Mouse (Mus musculus): ENCODE measurements around the gene Akip1. TPM values are rescaled to one million over a fixed set of nuclear protein-coding genes. Genes with fewer than 3 reads are reported as not detected.

Gene Akip1
- polyA plus RNA-seq, 1 experiment from 2014 or later: 32.4 TPM

DNA sequence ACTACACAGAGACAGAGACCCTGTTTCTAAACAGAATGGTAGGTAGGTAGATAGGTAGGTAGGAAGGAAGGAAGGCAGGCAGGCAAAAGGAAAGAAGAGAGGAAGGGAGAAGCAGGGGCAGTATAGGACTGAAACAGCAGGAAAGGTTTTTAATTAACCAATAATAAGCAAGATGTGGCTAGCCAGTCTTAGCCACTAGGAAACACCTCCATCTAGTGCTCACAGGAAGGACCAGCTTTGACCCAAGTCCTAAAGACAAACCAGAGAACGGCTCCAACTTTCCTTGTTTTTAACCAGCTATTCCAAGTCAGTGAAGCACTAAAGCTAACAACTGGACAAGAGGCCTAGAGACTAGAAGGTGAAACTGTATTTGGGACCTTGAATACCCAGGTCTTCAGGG, 44.3 kb downstream of the Akip1 start:
- Histone ChIP-seq H3K4me1 (ENCODE audit: insufficient read depth) (no peaks in the 10 kb centered on the region; the same call in 1 of the 2 replicates), H3K9ac (no peak overlapping the region), H3K36me3 (ENCODE audit: insufficient read depth) (peaks cover 11% of the 10 kb centered on the region; the same call in 1 of the 2 replicates), H3K27me3 (ENCODE audit: insufficient read depth, low read length) (no peaks in the 10 kb centered on the region), H3K9me3 (ENCODE audit: low read depth, low read length) (no peaks in the 10 kb centered on the region), H3K4me3 (ENCODE audit: low read depth, low read length) (no peak overlapping the region), H3K4me2 (no peak overlapping the region), H3K27ac (ENCODE audit: low read depth) (no peak overlapping the region)
- TF ChIP-seq CTCF (IDR thresholded peaks at IDR 0.05; ENCODE audit: low read depth): peak; percentile 48
- 24% methylated on average over 1 of the region's 1 CpGs for WGBS
- DNase-seq (peak; percentile 46), ATAC-seq (ENCODE audit: insufficient read depth) (no peak)

DNA sequence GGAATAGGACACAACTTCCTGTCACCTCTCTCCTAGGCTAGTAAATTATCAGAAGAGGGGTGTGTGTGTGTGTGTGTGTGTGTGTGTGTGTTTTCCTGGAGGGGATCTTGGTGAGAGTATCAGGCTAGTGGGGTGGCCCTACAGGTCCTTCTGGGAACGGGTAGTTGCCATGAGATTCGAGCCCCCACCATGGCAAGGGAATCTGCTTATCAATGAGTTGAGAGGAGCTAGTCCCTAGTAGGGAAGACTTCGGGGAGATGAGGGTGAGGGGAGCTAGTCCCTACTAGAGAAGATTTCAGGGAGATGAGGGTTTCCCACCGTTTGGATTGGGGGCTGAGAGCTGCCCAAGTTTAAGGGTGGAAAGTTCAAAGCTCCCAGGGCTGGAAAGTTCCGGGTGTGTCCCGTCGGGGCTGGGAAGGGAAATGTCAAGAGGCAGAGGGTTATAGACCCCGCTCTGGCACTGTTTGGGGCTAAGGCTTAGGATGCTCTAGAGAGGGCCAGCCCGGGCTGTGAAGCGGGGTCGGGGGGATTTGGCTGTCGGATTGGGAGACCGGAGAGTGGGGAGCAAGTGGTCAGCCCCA, 48.0 kb downstream of the Akip1 start:
- H3K4me3 ChIP-seq (ENCODE audit: low read depth, low read length): peak overlapping the region; percentile 85
- no peaks in the 10 kb centered on the region for H3K27me3 ChIP-seq (ENCODE audit: insufficient read depth, low read length)
- ATAC-seq (ENCODE audit: insufficient read depth) (peak; percentile 2; the same call in 1 of the 2 replicates), DNase-seq (no peak)
- H3K36me3 ChIP-seq (ENCODE audit: insufficient read depth): no peaks in the 10 kb centered on the region
- H3K4me1 ChIP-seq (ENCODE audit: insufficient read depth): no peaks in the 10 kb centered on the region; the same call in 1 of the 2 replicates
- H3K9ac ChIP-seq: peak overlapping the region; percentile 92
- TF ChIP-seq CTCF (IDR thresholded peaks at IDR 0.05; ENCODE audit: low read depth): no peak
- H3K4me2 ChIP-seq: peak overlapping the region; percentile 76
- 2% methylated on average over 13 of the region's 13 CpGs for WGBS
- peak overlapping the region; percentile 75 for H3K27ac ChIP-seq (ENCODE audit: low read depth)
- H3K9me3 ChIP-seq (ENCODE audit: low read depth, low read length): no peaks in the 10 kb centered on the region

DNA sequence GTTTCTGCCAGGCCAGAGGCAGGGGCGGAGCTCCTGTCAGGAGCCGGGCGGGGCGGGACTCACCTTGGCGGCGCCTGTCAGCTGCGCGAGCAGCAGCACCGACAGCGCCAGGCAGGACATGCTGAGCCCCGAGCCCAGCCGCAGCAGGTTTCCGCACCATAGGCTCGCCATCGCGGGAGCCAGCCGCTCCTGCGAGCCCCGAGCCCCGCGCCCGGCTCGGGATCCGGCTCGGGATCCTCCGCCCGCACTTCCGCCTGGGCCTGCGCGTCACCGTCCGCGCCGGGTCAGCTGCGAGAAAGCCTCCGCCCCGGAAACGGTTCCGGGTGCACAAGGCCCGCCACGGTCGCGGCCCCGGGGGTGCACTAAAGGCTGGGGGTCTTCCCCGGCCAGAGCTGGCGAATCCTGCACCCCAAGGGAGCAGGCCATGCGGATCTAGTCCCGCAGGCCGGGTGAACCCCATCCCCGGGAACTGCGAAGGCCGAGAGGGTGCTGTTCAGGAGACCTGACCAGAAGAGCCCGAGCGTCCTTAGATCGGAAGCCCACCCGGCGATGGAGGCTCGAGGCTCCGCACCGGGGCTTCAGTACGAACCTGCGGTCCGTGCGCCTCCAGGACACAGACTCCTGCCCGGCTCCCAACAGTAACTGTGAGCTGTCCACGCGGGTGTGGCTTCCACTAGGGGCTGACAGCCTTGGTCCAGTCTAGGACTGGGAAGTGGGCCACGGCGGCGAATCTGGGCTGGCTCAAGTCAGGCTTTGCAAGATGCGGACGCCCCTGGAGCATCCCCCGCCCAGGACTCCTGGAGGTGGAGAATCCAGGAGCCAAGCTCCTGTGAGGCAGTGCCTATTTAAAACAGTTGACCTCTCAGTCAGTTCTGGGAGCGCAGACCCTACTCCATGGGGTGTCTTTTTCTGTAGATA, 48.8 kb downstream of the Akip1 start, which contains the start of gene Tmem9b:
Gene Tmem9b (minus strand): TSS at position 868 of the 918 bp plus-strand sequence.
- Histone ChIP-seq H3K4me1 (ENCODE audit: insufficient read depth) (no peaks in the 10 kb centered on the region; the same call in 1 of the 2 replicates), H3K36me3 (ENCODE audit: insufficient read depth) (no peaks in the 10 kb centered on the region), H3K9ac (peak within 1 kb of the TSS; percentile 92), H3K27me3 (ENCODE audit: insufficient read depth, low read length) (no peaks in the 10 kb centered on the region), H3K4me2 (peak within 1 kb of the TSS; percentile 76), H3K27ac (ENCODE audit: low read depth) (peak within 1 kb of the TSS; percentile 75), H3K9me3 (ENCODE audit: low read depth, low read length) (no peaks in the 10 kb centered on the region), H3K4me3 (ENCODE audit: low read depth, low read length) (peak within 1 kb of the TSS; percentile 85)
- WGBS: under 1% methylated on average over 74 of the region's 74 CpGs
- peak; percentile 91 for ATAC-seq (ENCODE audit: insufficient read depth)
- peak; percentile 32; the same call in 1 of the 2 replicates for TF ChIP-seq CTCF (IDR thresholded peaks at IDR 0.05; ENCODE audit: low read depth)
- DNase-seq: peak; percentile 90

DNA sequence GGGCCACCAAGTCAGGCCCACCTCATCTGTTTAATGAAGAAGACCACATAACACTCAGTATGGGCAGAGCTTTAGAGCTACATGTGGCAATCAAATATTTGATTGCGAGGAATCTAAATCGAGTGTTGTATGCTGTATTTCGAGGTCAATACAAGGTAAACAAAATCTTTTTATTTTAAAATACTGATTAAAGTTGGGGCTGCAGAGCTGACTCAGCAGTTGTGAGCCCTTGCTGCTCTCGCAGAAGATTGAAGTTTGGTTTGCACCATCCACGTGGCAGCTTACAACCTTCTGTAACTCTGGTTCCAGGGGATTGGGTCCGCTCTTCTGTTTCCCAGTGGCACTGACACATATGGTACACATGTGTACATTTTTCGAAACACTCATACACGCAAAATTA, 50.5 kb downstream of the Akip1 start:
- Histone ChIP-seq H3K4me3 (ENCODE audit: low read depth, low read length) (no peak overlapping the region), H3K4me1 (ENCODE audit: insufficient read depth) (no peaks in the 10 kb centered on the region; the same call in 1 of the 2 replicates), H3K27me3 (ENCODE audit: insufficient read depth, low read length) (no peaks in the 10 kb centered on the region), H3K27ac (ENCODE audit: low read depth) (no peak overlapping the region), H3K36me3 (ENCODE audit: insufficient read depth) (no peaks in the 10 kb centered on the region), H3K4me2 (no peak overlapping the region), H3K9ac (no peak overlapping the region), H3K9me3 (ENCODE audit: low read depth, low read length) (no peaks in the 10 kb centered on the region)
- DNase-seq: no peak
- TF ChIP-seq CTCF (IDR thresholded peaks at IDR 0.05; ENCODE audit: low read depth): no peak
- ATAC-seq (ENCODE audit: insufficient read depth): no peak
- 87% methylated on average over 8 of the region's 8 CpGs for WGBS

DNA sequence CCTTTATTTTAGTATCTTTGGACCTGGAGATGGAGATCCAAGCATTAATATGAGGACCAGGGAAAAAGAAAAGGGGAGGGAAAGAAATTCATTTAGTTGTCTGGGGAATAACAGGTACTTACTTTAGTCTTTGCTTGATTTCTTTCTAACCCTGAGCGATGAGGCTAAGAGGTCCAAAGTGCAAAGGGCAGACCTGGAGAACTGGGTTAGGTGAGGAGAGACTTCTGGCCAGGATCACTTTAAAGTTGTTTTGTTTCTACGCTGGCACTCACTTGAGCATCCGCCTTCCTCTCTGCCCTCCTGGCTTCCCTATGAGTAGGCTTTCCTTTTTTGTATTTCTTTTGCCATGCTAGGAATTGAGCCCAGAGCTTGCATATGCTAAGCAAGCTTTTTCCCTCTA, 52.8 kb downstream of the Akip1 start:
- no peak for ATAC-seq (ENCODE audit: insufficient read depth)
- no peak overlapping the region for H3K9ac ChIP-seq
- TF ChIP-seq CTCF (IDR thresholded peaks at IDR 0.05; ENCODE audit: low read depth): no peak
- no peaks in the 10 kb centered on the region; the same call in 1 of the 2 replicates for H3K4me1 ChIP-seq (ENCODE audit: insufficient read depth)
- H3K9me3 ChIP-seq (ENCODE audit: low read depth, low read length): no peaks in the 10 kb centered on the region
- no peaks in the 10 kb centered on the region for H3K36me3 ChIP-seq (ENCODE audit: insufficient read depth)
- H3K4me3 ChIP-seq (ENCODE audit: low read depth, low read length): no peak overlapping the region
- 79% methylated on average over 3 of the region's 3 CpGs for whole genome bisulfite sequencing
- H3K27ac ChIP-seq (ENCODE audit: low read depth): no peak overlapping the region
- H3K27me3 ChIP-seq (ENCODE audit: insufficient read depth, low read length): no peaks in the 10 kb centered on the region
- DNase-seq: no peak
- no peak overlapping the region for H3K4me2 ChIP-seq

Other genes starting within 250 kb of the Akip1 start
- 0.04 and 0.05 TPM in 2 replicates for gene Trim66, start 195.6 kb upstream of the Akip1 start, polyA plus RNA-seq (2014; fragmentation: Nextera tagmentation; extraction: Ambion mirVana)
- gene Rpl27a, start 184.5 kb upstream of the Akip1 start, polyA plus RNA-seq (2014; fragmentation: Nextera tagmentation; extraction: Ambion mirVana): 157 and 166 TPM in 2 replicates
- gene St5, start 85 bp upstream of the Akip1 start, polyA plus RNA-seq (2014; fragmentation: Nextera tagmentation; extraction: Ambion mirVana): 67.4 and 68.6 TPM in 2 replicates
- 0.38 TPM in 1 of 2 replicates, not detected in the other for gene BC051019, start 20.2 kb downstream of the Akip1 start, polyA plus RNA-seq (2014; fragmentation: Nextera tagmentation; extraction: Ambion mirVana)
- gene Ascl3, start 28.0 kb downstream of the Akip1 start, polyA plus RNA-seq (2014; fragmentation: Nextera tagmentation; extraction: Ambion mirVana): 0.38 TPM in 1 of 2 replicates, not detected in the other
- gene Tmem9b, start 49.2 kb downstream of the Akip1 start, polyA plus RNA-seq (2014; fragmentation: Nextera tagmentation; extraction: Ambion mirVana): 50.4 and 53.0 TPM in 2 replicates
- 0.32 and 0.72 TPM in 2 replicates for gene Nrip3, start 78.3 kb downstream of the Akip1 start, polyA plus RNA-seq (2014; fragmentation: Nextera tagmentation; extraction: Ambion mirVana)
- 1.3 and 2.0 TPM in 2 replicates for gene Scube2, start 162.0 kb downstream of the Akip1 start, polyA plus RNA-seq (2014; fragmentation: Nextera tagmentation; extraction: Ambion mirVana)